ENCODE assay signal across 7 mouse cellular contexts in genomic region chr11:69662213-69662966, GRCm38 (mm10). TPM values are rescaled to one million over a fixed set of nuclear protein-coding genes. Genes with fewer than 3 reads are reported as not detected.
DNase-seq lines count a peak whose midpoint lies in the region; ATAC-seq lines count a peak whose summit lies in the region.

Mpdu1 (minus strand) TSS chr11:69662642.

- no peaks in the 10 kb centered on the region for H3K4me1 ChIP-seq in embryonic facial prominence, embryonic 11.5 days (ENCODE audit: control insufficient read depth, insufficient read depth, low read length)
- peaks cover 3% of the 10 kb centered on the region; the same call in 1 of the 2 replicates for H3K4me1 ChIP-seq in limb, embryonic 11.5 days (ENCODE audit: control insufficient read depth, insufficient read depth, low read length)
- H3K4me1 ChIP-seq in midbrain, embryonic 14.5 days (ENCODE audit: control insufficient read depth, insufficient read depth, low read length) = peaks cover 13% of the 10 kb centered on the region

- peaks cover 13% of the 10 kb centered on the region for H3K36me3 ChIP-seq in embryonic facial prominence, embryonic 11.5 days (replicated peaks; ENCODE audit: control insufficient read depth, insufficient read depth, low read depth, low read length)
- peaks cover 19% of the 10 kb centered on the region for H3K36me3 ChIP-seq in limb, embryonic 11.5 days (ENCODE audit: control insufficient read depth, insufficient read depth, low read length)
- peaks cover 59% of the 10 kb centered on the region for H3K36me3 ChIP-seq in midbrain, embryonic 14.5 days (ENCODE audit: control insufficient read depth, insufficient read depth, low read length)

- peak within 1 kb of the TSS; percentile 48 for H3K4me3 ChIP-seq in embryonic facial prominence, embryonic 11.5 days (ENCODE audit: low read depth, low read length)
- H3K4me3 ChIP-seq in limb, embryonic 11.5 days (ENCODE audit: low read depth, low read length) = peak within 1 kb of the TSS; percentile 48
- H3K4me3 ChIP-seq in midbrain, embryonic 14.5 days (replicated peaks; ENCODE audit: low read depth, low read length) = peak within 1 kb of the TSS; percentile 52

- H3K4me2 ChIP-seq in embryonic facial prominence, embryonic 11.5 days (ENCODE audit: low read depth, low read length) = peak within 1 kb of the TSS; percentile 53
- peak within 1 kb of the TSS; percentile 50 for H3K4me2 ChIP-seq in limb, embryonic 11.5 days (ENCODE audit: low read depth, severe bottlenecking)
- peak within 1 kb of the TSS; percentile 63 for H3K4me2 ChIP-seq in midbrain, embryonic 14.5 days (ENCODE audit: low read length)

- no peaks in the 10 kb centered on the region for H3K27me3 ChIP-seq in embryonic facial prominence, embryonic 11.5 days (ENCODE audit: control insufficient read depth, insufficient read depth, low read length)
- no peaks in the 10 kb centered on the region for H3K27me3 ChIP-seq in limb, embryonic 11.5 days (ENCODE audit: control insufficient read depth, insufficient read depth, low read length)
- no peaks in the 10 kb centered on the region for H3K27me3 ChIP-seq in midbrain, embryonic 14.5 days (ENCODE audit: control insufficient read depth, insufficient read depth, low read length)

- peak within 1 kb of the TSS; percentile 95 for H3K27ac ChIP-seq in embryonic facial prominence, embryonic 11.5 days (replicated peaks; ENCODE audit: low read depth, low read length)
- peak within 1 kb of the TSS; percentile 93 for H3K27ac ChIP-seq in limb, embryonic 11.5 days (replicated peaks; ENCODE audit: low read depth, low read length)
- H3K27ac ChIP-seq in midbrain, embryonic 14.5 days (replicated peaks; ENCODE audit: low read depth, low read length) = peak within 1 kb of the TSS; percentile 93

- peak; percentile 88 for ATAC-seq in embryonic facial prominence, embryonic 11.5 days (replicated peaks; ENCODE audit: insufficient number of reproducible peaks, low FRiP score, low TSS enrichment, low read depth)
- ATAC-seq in limb, embryonic 11.5 days (ENCODE audit: insufficient number of reproducible peaks, low FRiP score, low TSS enrichment, low read depth) = peak; percentile 89
- peak; percentile 95 for ATAC-seq in midbrain, embryonic 14.5 days (ENCODE audit: low FRiP score, low TSS enrichment)

- no peaks in the 10 kb centered on the region for H3K9me3 ChIP-seq in embryonic facial prominence, embryonic 11.5 days (replicated peaks; ENCODE audit: control insufficient read depth, low read length)
- H3K9me3 ChIP-seq in limb, embryonic 11.5 days (ENCODE audit: control insufficient read depth, low read length) = no peaks in the 10 kb centered on the region
- no peaks in the 10 kb centered on the region for H3K9me3 ChIP-seq in midbrain, embryonic 14.5 days (ENCODE audit: control insufficient read depth, low read length)

- WGBS in embryonic facial prominence, embryonic 11.5 days = under 1% methylated on average over 48 of the region's 48 CpGs
- under 1% methylated on average over 48 of the region's 48 CpGs for WGBS in limb, embryonic 11.5 days
- WGBS in midbrain, embryonic 14.5 days = under 1% methylated on average over 48 of the region's 48 CpGs

- peak; percentile 97 for DNase-seq in adrenal gland, postnatal 14 days
- DNase-seq in embryonic facial prominence, embryonic 11.5 days (ENCODE audit: low spot score) = peak; percentile 97
- DNase-seq in heart, adult 11 months = peak; percentile 100
- peak; percentile 93 for DNase-seq in kidney, adult 18-20 months
- DNase-seq in limb, embryonic 11.5 days (ENCODE audit: low spot score) = peak; percentile 94
- peak; percentile 98 for DNase-seq in midbrain, embryonic 14.5 days
- DNase-seq in spleen, adult 18-20 months = peak; percentile 85 to 92

- H3K9ac ChIP-seq in embryonic facial prominence, embryonic 11.5 days (replicated peaks; ENCODE audit: low read length) = peak within 1 kb of the TSS; percentile 70
- H3K9ac ChIP-seq in limb, embryonic 11.5 days (ENCODE audit: low read length) = peak within 1 kb of the TSS; percentile 64
- peak within 1 kb of the TSS; percentile 63 for H3K9ac ChIP-seq in midbrain, embryonic 14.5 days (replicated peaks; ENCODE audit: low read length)

RNA-seq across cellular contexts. Expression of gene Mpdu1, which starts in this region (rescaled TPM):
- total RNA-seq in adrenal gland, postnatal 14 days (2021) = 96.2 and 101 TPM in 2 replicates
- 25.9 and 28.0 TPM in 2 replicates for polyA plus RNA-seq in embryonic facial prominence, embryonic 11.5 days (2014; fragmentation: Nextera tagmentation; extraction: Ambion mirVana)
- 21.0 and 41.0 TPM in 2 replicates for polyA plus RNA-seq in limb, embryonic 11.5 days (2014; fragmentation: Nextera tagmentation; extraction: Ambion mirVana)
- polyA plus RNA-seq in midbrain, embryonic 14.5 days (2014; fragmentation: Nextera tagmentation; extraction: Ambion mirVana) = 64.0 and 108 TPM in 2 replicates

Comparison
In these comparisons a context has a peak if more than half of its experiments do, and no peak if none do; other contexts are left out.
1. Peak in every context shown above with its lines: DNase-seq, ATAC-seq, H3K4me3 ChIP-seq and H3K27ac ChIP-seq.